Mouse (Mus musculus) retina, embryonic 14.5 days (tissue): ENCODE results near the gene C130050O18Rik.

Source experiments
- DNase-seq: peaks from one replicate; pipeline ENCODE4 v3.0.0-alpha.2; 2015; ENCODE audit warnings: low spot score

The C130050O18Rik gene

GRCm38 (mm10) chr5:139459938-139460337 lies 54.9 kb downstream of the C130050O18Rik start:
- peak; percentile 5 for DNase-seq

DNA sequence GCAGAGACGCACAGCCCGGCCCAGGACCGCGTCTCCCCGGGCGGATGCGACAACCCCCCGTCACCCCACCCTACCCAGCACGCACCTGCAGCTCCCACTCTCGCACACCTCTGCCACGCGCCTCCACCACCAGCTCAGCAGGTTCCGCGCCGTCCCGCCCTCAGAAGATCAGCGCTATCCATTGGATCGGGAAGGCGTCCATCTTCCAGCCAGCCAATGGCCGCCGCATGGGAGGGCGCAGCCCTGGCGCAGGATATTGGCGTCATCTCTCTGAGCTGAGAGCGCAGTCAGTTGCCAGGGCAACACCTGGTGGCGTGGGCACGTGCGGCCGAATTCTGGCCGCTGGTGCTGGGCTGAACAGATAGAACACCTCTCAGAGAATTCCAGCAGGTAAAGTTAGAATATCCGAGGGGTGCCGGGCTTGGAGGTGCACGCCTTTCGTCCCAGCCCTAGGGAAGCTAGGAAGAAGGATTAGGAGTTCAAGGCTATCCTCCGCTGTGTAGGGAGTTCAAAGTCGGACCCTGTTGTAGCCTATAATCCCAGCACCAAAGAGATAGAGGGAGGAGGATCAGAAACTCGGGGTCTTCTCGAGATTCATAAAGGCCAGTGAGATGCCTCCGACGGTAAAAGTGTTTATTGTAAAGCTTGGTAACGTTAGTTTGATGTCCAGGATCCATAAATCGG lies 55.4 kb downstream of the C130050O18Rik start, which contains the start of gene 3110082I17Rik:
3110082I17Rik (minus strand) TSS at position 144 of the 684 bp plus-strand sequence.
- DNase-seq, result peak; percentile 99

GRCm38 (mm10) chr5:139464874-139465273 lies 59.8 kb downstream of the C130050O18Rik start:
- no peak for DNase-seq
